Mouse (Mus musculus) olfactory bulb, adult 2 months (tissue): ENCODE data around the gene Klk1b11.

Source experiments
- CTCF ChIP-seq: fragments of 200-500 bp; IDR thresholded peaks from 2 replicates; pipeline ENCODE4 v1.5.1; 2012; ENCODE audit warnings: low read depth, mild to moderate bottlenecking, low read length, moderate library complexity; ENCODE audit not compliant: insufficient read depth
- POLR2A ChIP-seq: fragments of 200-500 bp; IDR thresholded peaks from 2 replicates; pipeline ENCODE4 v1.6.1; 2012; ENCODE audit warnings: mild to moderate bottlenecking, low read depth, low read length, moderate library complexity; ENCODE audit not compliant: insufficient read depth

- TF ChIP-seq CTCF = no peak
- no peak for TF ChIP-seq POLR2A
These were observed 43.0 kb upstream of the Klk1b11 start for GRCm38 (mm10) chr7:43952703-43953102.
